Mouse (Mus musculus) E14TG2a.4 (cell line): Measurements from ENCODE around the gene Flt3l.

Experiments
- CTCF ChIP-seq: conservative IDR thresholded peaks from 2 replicates; pipeline ENCODE4 v1.5.1; 2014; ENCODE audit warnings: low read length
- NANOG ChIP-seq: IDR thresholded peaks from 2 replicates; pipeline ENCODE4 v1.6.1; 2014; ENCODE audit warnings: borderline replicate concordance, low read length, mixed read lengths
- POU5F1 ChIP-seq: IDR thresholded peaks from 2 replicates; pipeline ENCODE4 v1.6.1; 2014; ENCODE audit warnings: low read length, borderline replicate concordance

- TF ChIP-seq CTCF (peak; percentile 78), NANOG (no peak), POU5F1 (no peak)
These were observed 56.4 kb downstream of the Flt3l start for GRCm38 (mm10) chr7:45079856-45080255.
